Mouse (Mus musculus) spleen, postnatal 0 days (tissue): Measurements from ENCODE around the gene Agxt. TPM values are rescaled to one million over a fixed set of nuclear protein-coding genes. Genes with fewer than 3 reads are reported as not detected.

Experiments
- polyA plus RNA-seq: library from polyadenylated mRNA; unstranded; fragments of >200 nt; fragmentation: Nextera tagmentation; extraction: Ambion mirVana; gene quantifications from 2 replicates; pipeline ENCODE4 v1.2.1, GENCODE M21; 2015

Agxt gene
- 0.40 and 0.45 TPM in 2 replicates for polyA plus RNA-seq

DNA sequence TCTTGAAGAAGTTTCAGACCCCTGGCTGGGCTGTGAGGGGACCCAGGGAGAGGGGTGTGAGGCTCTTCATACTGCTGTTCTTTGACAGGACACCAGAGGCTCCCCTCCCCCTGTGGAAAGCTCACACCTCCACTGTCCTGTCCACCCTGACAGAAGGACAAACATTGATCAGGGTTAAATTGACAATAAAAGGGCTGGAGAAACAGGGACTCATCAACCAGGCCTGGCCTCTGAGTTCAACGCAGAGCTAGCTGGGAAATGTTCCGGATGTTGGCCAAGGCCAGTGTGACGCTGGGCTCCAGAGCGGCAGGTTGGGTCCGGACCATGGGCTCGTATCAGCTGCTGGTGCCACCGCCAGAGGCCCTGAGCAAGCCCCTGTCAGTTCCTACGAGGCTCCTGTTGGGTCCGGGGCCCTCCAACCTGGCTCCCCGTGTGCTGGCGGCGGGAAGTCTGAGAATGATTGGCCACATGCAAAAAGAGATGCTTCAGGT lies at the start of gene Agxt:
Agxt (plus strand) TSS at position 205 of the 491 bp plus-strand sequence.

GRCm38 (mm10) chr1:93101571-93102061 lies 33.4 kb upstream of the Agxt start, which contains the start of gene Kif1a:
Gene Kif1a, minus strand, starts transcription at chr1:93101951.

GRCm38 (mm10) chr1:93160501-93161133 lies 25.6 kb downstream of the Agxt start, which contains the start of gene 2310007B03Rik:
Gene 2310007B03Rik, minus strand, starts transcription at chr1:93160948.

GRCm38 (mm10) chr1:93168295-93168775 lies 33.3 kb downstream of the Agxt start, which contains the start of gene Crocc2:
Gene Crocc2, plus strand, starts transcription at chr1:93168725.

Other genes starting within 250 kb of the Agxt start
- 0.04 TPM in 1 of 2 replicates, not detected in the other for gene Ankmy1, start 232.3 kb upstream of the Agxt start, polyA plus RNA-seq
- 11.0 and 12.3 TPM in 2 replicates for gene Dusp28, start 228.3 kb upstream of the Agxt start, polyA plus RNA-seq
- 18.1 and 23.2 TPM in 2 replicates for gene Rnpepl1, start 224.5 kb upstream of the Agxt start, polyA plus RNA-seq
- gene Capn10, start 200.9 kb upstream of the Agxt start, polyA plus RNA-seq: 13.7 and 15.4 TPM in 2 replicates
- gene Gpr35, start 184.4 kb upstream of the Agxt start, polyA plus RNA-seq: 1.8 and 2.6 TPM in 2 replicates
- gene Aqp12, start 128.9 kb upstream of the Agxt start, polyA plus RNA-seq: 0.12 and 0.73 TPM in 2 replicates
- gene Kif1a, start 33.3 kb upstream of the Agxt start, polyA plus RNA-seq: 1.9 and 2.8 TPM in 2 replicates
- gene 2310007B03Rik, start 25.7 kb downstream of the Agxt start, polyA plus RNA-seq: 0.06 and 0.10 TPM in 2 replicates
- gene Crocc2, start 33.5 kb downstream of the Agxt start, polyA plus RNA-seq: 0.05 and 0.06 TPM in 2 replicates
- gene Sned1, start 100.6 kb downstream of the Agxt start, polyA plus RNA-seq: 4.2 and 9.9 TPM in 2 replicates
- 12.1 and 13.9 TPM in 2 replicates for gene Mterf4, start 170.7 kb downstream of the Agxt start, polyA plus RNA-seq
- 37.6 and 41.4 TPM in 2 replicates for gene Ppp1r7, start 207.6 kb downstream of the Agxt start, polyA plus RNA-seq
- 8.1 and 9.1 TPM in 2 replicates for gene Pask, start 208.2 kb downstream of the Agxt start, polyA plus RNA-seq
- not detected in 2 replicates for gene Ano7, start 238.7 kb downstream of the Agxt start, polyA plus RNA-seq